Mouse (Mus musculus): ENCODE measurements at regions not wholly inside any gene's neighbourhood (a gene's known extent, or its start where the extent isn't known, plus 50 kb on each side); places are given as distances from the start of the nearest gene placed in this dataset.

GRCm38 (mm10) chr8:128204803-128205202 lies 153.6 kb upstream of the Nrp1 start:
- WGBS, result 90% methylated on average over 3 of the region's 3 CpGs

GRCm38 (mm10) chr8:128207138-128207537 lies 151.3 kb upstream of the Nrp1 start:
- Histone ChIP-seq H3K27ac (ENCODE audit: low read depth, low read length) (no peak overlapping the region), H3K36me3 (ENCODE audit: control insufficient read depth, insufficient read depth, low read length) (no peaks in the 10 kb centered on the region)

More at GRCm38 (mm10) chr8:128204803-128205202, 153.6 kb upstream of the Nrp1 start:
- Histone ChIP-seq H3K27me3 (replicated peaks; ENCODE audit: control insufficient read depth, insufficient read depth, low read length) (no peaks in the 10 kb centered on the region), H3K27ac (ENCODE audit: low read depth, low read length) (no peak overlapping the region), H3K36me3 (ENCODE audit: control insufficient read depth, insufficient read depth, low read length) (no peaks in the 10 kb centered on the region), H3K4me2 (ENCODE audit: low read length) (no peak overlapping the region), H3K4me1 (ENCODE audit: control insufficient read depth, insufficient read depth, low read depth, low read length) (no peaks in the 10 kb centered on the region), H3K9me3 (ENCODE audit: control insufficient read depth, low read length) (no peaks in the 10 kb centered on the region), H3K9ac (ENCODE audit: low read depth, low read length) (no peak overlapping the region), H3K4me3 (ENCODE audit: low read length) (no peak overlapping the region)
- no peak for ATAC-seq

GRCm38 (mm10) chr8:128210761-128211160 lies 147.6 kb upstream of the Nrp1 start:
- Histone ChIP-seq H3K27me3 (replicated peaks; ENCODE audit: control insufficient read depth, insufficient read depth, low read length) (no peaks in the 10 kb centered on the region), H3K4me1 (ENCODE audit: control insufficient read depth, insufficient read depth, low read depth, low read length) (no peaks in the 10 kb centered on the region), H3K4me2 (ENCODE audit: low read length) (no peak overlapping the region), H3K36me3 (ENCODE audit: control insufficient read depth, insufficient read depth, low read length) (no peaks in the 10 kb centered on the region), H3K4me3 (ENCODE audit: low read length) (no peak overlapping the region), H3K9me3 (ENCODE audit: control insufficient read depth, low read length) (no peaks in the 10 kb centered on the region), H3K9ac (ENCODE audit: low read depth, low read length) (no peak overlapping the region), H3K27ac (ENCODE audit: low read depth, low read length) (no peak overlapping the region)
- no peak for ATAC-seq
- whole genome bisulfite sequencing, result 83% methylated on average over 5 of the region's 5 CpGs

More at GRCm38 (mm10) chr8:128207138-128207537, 151.3 kb upstream of the Nrp1 start:
- Histone ChIP-seq H3K27me3 (replicated peaks; ENCODE audit: control insufficient read depth, insufficient read depth, low read length) (no peaks in the 10 kb centered on the region), H3K4me2 (ENCODE audit: low read length) (no peak overlapping the region), H3K4me1 (ENCODE audit: control insufficient read depth, insufficient read depth, low read depth, low read length) (no peaks in the 10 kb centered on the region), H3K9me3 (ENCODE audit: control insufficient read depth, low read length) (no peaks in the 10 kb centered on the region), H3K9ac (ENCODE audit: low read depth, low read length) (no peak overlapping the region), H3K4me3 (ENCODE audit: low read length) (no peak overlapping the region)
- ATAC-seq, result no peak

- H3K27ac ChIP-seq (ENCODE audit: low read depth, low read length), result no peak overlapping the region
- no peak for ATAC-seq
- H3K9me3 ChIP-seq (ENCODE audit: control insufficient read depth, low read length), result no peaks in the 10 kb centered on the region
- H3K9ac ChIP-seq (ENCODE audit: low read depth, low read length), result no peak overlapping the region
- no peaks in the 10 kb centered on the region for H3K4me1 ChIP-seq (ENCODE audit: control insufficient read depth, insufficient read depth, low read depth, low read length)
- no peak overlapping the region for H3K4me3 ChIP-seq (ENCODE audit: low read length)
- 87% methylated on average over 3 of the region's 3 CpGs for whole genome bisulfite sequencing
- no peak overlapping the region for H3K4me2 ChIP-seq (ENCODE audit: low read length)
- H3K27me3 ChIP-seq (replicated peaks; ENCODE audit: control insufficient read depth, insufficient read depth, low read length), result no peaks in the 10 kb centered on the region
- H3K36me3 ChIP-seq (ENCODE audit: control insufficient read depth, insufficient read depth, low read length), result no peaks in the 10 kb centered on the region
These were observed 146.2 kb upstream of the Nrp1 start for GRCm38 (mm10) chr8:128212223-128212622.

GRCm38 (mm10) chr8:128214256-128214655 lies 144.1 kb upstream of the Nrp1 start:
- ATAC-seq, result no peak
- no peaks in the 10 kb centered on the region for H3K36me3 ChIP-seq (ENCODE audit: control insufficient read depth, insufficient read depth, low read length)
- no peak overlapping the region for H3K9ac ChIP-seq (ENCODE audit: low read depth, low read length)
- no peak overlapping the region for H3K27ac ChIP-seq (ENCODE audit: low read depth, low read length)
- no peak overlapping the region for H3K4me3 ChIP-seq (ENCODE audit: low read length)
- H3K4me1 ChIP-seq (ENCODE audit: control insufficient read depth, insufficient read depth, low read depth, low read length), result no peaks in the 10 kb centered on the region
- no peaks in the 10 kb centered on the region for H3K9me3 ChIP-seq (ENCODE audit: control insufficient read depth, low read length)
- H3K27me3 ChIP-seq (replicated peaks; ENCODE audit: control insufficient read depth, insufficient read depth, low read length), result no peaks in the 10 kb centered on the region
- H3K4me2 ChIP-seq (ENCODE audit: low read length), result no peak overlapping the region
- WGBS, result 79% methylated on average over 2 of the region's 2 CpGs

GRCm38 (mm10) chr8:128218886-128219285 lies 139.5 kb upstream of the Nrp1 start:
- Histone ChIP-seq H3K9ac (ENCODE audit: low read depth, low read length) (no peak overlapping the region), H3K4me1 (ENCODE audit: control insufficient read depth, insufficient read depth, low read depth, low read length) (no peaks in the 10 kb centered on the region), H3K4me2 (ENCODE audit: low read length) (no peak overlapping the region), H3K36me3 (ENCODE audit: control insufficient read depth, insufficient read depth, low read length) (no peaks in the 10 kb centered on the region), H3K9me3 (ENCODE audit: control insufficient read depth, low read length) (no peaks in the 10 kb centered on the region), H3K4me3 (ENCODE audit: low read length) (no peak overlapping the region), H3K27me3 (replicated peaks; ENCODE audit: control insufficient read depth, insufficient read depth, low read length) (no peaks in the 10 kb centered on the region), H3K27ac (ENCODE audit: low read depth, low read length) (no peak overlapping the region)
- WGBS, result 83% methylated on average over 2 of the region's 2 CpGs
- no peak for ATAC-seq

- no peak overlapping the region for H3K4me3 ChIP-seq (ENCODE audit: low read length)
- H3K36me3 ChIP-seq (ENCODE audit: control insufficient read depth, insufficient read depth, low read length), result no peaks in the 10 kb centered on the region
- no peaks in the 10 kb centered on the region for H3K9me3 ChIP-seq (ENCODE audit: control insufficient read depth, low read length)
- H3K9ac ChIP-seq (ENCODE audit: low read depth, low read length), result no peak overlapping the region
- no peak for ATAC-seq
- H3K4me1 ChIP-seq (ENCODE audit: control insufficient read depth, insufficient read depth, low read depth, low read length), result no peaks in the 10 kb centered on the region
- no peaks in the 10 kb centered on the region for H3K27me3 ChIP-seq (replicated peaks; ENCODE audit: control insufficient read depth, insufficient read depth, low read length)
- no peak overlapping the region for H3K4me2 ChIP-seq (ENCODE audit: low read length)
- H3K27ac ChIP-seq (ENCODE audit: low read depth, low read length), result no peak overlapping the region
These were observed 138.9 kb upstream of the Nrp1 start for GRCm38 (mm10) chr8:128219539-128219938.

- Histone ChIP-seq H3K9ac (ENCODE audit: low read depth, low read length) (no peak overlapping the region), H3K27me3 (replicated peaks; ENCODE audit: control insufficient read depth, insufficient read depth, low read length) (no peaks in the 10 kb centered on the region), H3K4me3 (ENCODE audit: low read length) (no peak overlapping the region), H3K4me2 (ENCODE audit: low read length) (no peak overlapping the region), H3K4me1 (ENCODE audit: control insufficient read depth, insufficient read depth, low read depth, low read length) (no peaks in the 10 kb centered on the region), H3K36me3 (ENCODE audit: control insufficient read depth, insufficient read depth, low read length) (no peaks in the 10 kb centered on the region), H3K27ac (ENCODE audit: low read depth, low read length) (no peak overlapping the region), H3K9me3 (ENCODE audit: control insufficient read depth, low read length) (no peaks in the 10 kb centered on the region)
- WGBS, result 79% methylated on average over 1 of the region's 1 CpGs
- ATAC-seq, result no peak
These were observed 135.3 kb upstream of the Nrp1 start for GRCm38 (mm10) chr8:128223092-128223491.

- Histone ChIP-seq H3K27ac (ENCODE audit: low read depth, low read length) (no peak overlapping the region), H3K9me3 (ENCODE audit: control insufficient read depth, low read length) (no peaks in the 10 kb centered on the region), H3K27me3 (replicated peaks; ENCODE audit: control insufficient read depth, insufficient read depth, low read length) (no peaks in the 10 kb centered on the region), H3K9ac (ENCODE audit: low read depth, low read length) (no peak overlapping the region), H3K4me1 (ENCODE audit: control insufficient read depth, insufficient read depth, low read depth, low read length) (no peaks in the 10 kb centered on the region), H3K36me3 (ENCODE audit: control insufficient read depth, insufficient read depth, low read length) (no peaks in the 10 kb centered on the region), H3K4me3 (ENCODE audit: low read length) (no peak overlapping the region), H3K4me2 (ENCODE audit: low read length) (no peak overlapping the region)
- no peak for ATAC-seq
These were observed 134.9 kb upstream of the Nrp1 start for GRCm38 (mm10) chr8:128223522-128223921.

GRCm38 (mm10) chr8:128225123-128225522 lies 133.3 kb upstream of the Nrp1 start:
- H3K4me1 ChIP-seq (ENCODE audit: control insufficient read depth, insufficient read depth, low read depth, low read length), result no peaks in the 10 kb centered on the region
- ATAC-seq, result no peak

More at GRCm38 (mm10) chr8:128225123-128225522, 133.3 kb upstream of the Nrp1 start:
- H3K4me3 ChIP-seq (ENCODE audit: low read length), result no peak overlapping the region
- H3K27ac ChIP-seq (ENCODE audit: low read depth, low read length), result no peak overlapping the region
- 90% methylated on average over 2 of the region's 2 CpGs for WGBS
- no peaks in the 10 kb centered on the region for H3K27me3 ChIP-seq (replicated peaks; ENCODE audit: control insufficient read depth, insufficient read depth, low read length)
- no peak overlapping the region for H3K4me2 ChIP-seq (ENCODE audit: low read length)
- no peaks in the 10 kb centered on the region for H3K36me3 ChIP-seq (ENCODE audit: control insufficient read depth, insufficient read depth, low read length)
- no peak overlapping the region for H3K9ac ChIP-seq (ENCODE audit: low read depth, low read length)
- H3K9me3 ChIP-seq (ENCODE audit: control insufficient read depth, low read length), result no peaks in the 10 kb centered on the region

Data from hindbrain, embryonic 16.5 days (tissue).